Mouse (Mus musculus) kidney, adult 11 months (tissue): Measurements from ENCODE around the gene Cyp2c40.
"Not testable (repeated sequence)": the region's sequence is repeated elsewhere in the genome, so short reads cannot be mapped to it uniquely, and the experiment has no call there.

Source experiments
- DNase-seq: peaks from one replicate; pipeline ENCODE4 v3.0.0; 2022

Gene Cyp2c40

DNA sequence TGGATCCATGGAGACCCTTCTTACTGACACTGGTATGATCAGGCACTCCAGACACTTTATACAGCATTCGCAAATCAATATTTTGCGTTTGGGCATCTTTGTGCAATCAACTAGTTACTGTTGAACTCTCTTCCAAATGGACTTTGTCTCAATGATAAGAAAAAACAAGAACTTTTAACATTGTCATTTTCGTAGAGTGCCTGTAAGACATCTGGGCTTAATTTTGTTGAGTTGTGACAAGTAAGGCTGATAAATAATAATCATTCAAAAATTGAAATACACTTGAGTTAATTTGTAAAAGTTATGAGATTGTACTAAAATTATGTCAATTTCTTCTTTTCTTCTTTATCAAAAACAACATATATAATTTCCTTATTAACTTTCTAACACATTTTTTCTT is at the start of gene Cyp2c40:
Gene Cyp2c40, minus strand, starts transcription at position 101 of the 400 bp plus-strand sequence.
- DNase-seq = not testable (repeated sequence)

DNA sequence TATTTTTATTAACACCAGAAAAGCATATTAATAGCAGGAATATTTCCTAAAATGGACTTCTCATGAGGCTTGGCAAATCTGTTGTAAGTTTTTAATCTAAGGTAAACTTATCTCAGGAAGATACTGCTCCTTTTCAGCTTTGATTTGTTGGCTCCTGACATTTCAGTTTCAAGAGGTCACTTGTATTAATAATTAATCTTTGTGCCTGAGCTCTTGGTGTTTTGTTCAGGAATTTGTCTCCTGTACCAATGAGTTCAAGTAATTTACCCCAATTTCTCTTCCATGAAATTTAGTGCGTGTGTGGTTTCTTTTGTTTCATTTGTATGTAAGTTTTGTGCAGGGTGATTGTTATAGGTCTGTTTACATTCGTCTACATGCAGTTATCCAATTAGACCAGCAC is 8.3 kb upstream of the Cyp2c40 start:
- not testable (repeated sequence) for DNase-seq

DNA sequence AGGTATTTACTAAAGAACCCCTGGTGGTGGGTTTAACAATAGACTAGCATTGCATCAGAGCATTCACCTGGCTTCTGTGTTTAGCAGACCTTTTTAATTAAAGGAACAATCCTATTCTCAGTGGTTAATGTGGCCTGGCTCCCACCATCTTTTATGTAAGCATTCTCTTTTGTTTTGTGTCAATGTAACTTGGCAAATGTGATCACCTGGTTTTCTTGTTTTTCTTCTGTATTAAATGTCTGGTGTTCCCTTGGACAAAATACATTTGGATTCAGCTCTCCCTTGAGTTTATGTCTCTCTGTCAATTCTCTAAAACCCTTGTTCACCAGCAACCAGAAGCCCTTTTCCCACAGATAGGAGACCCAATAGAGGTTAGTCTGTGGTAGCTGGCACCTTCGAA is 3.8 kb upstream of the Cyp2c40 start:
- not testable (repeated sequence) for DNase-seq

DNA sequence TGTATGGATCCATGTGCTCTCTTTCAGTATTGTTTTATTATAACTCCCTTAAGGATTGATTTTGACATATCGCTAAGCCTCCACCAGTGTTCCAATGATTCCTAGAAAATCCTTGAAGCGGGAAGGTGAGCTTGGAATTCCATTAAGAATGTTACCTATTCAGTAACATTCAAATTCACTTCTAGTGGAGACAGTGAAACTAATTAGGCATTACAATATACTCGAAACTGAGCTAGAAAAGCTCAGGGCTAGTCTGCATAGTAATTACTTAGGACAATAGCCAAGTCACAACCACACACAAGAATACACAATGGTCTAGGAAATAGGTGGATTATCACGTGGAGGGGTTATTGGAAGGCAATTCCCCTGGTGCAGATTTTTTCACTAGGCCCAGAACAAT is 3.4 kb upstream of the Cyp2c40 start:
- DNase-seq = not testable (repeated sequence)

DNA sequence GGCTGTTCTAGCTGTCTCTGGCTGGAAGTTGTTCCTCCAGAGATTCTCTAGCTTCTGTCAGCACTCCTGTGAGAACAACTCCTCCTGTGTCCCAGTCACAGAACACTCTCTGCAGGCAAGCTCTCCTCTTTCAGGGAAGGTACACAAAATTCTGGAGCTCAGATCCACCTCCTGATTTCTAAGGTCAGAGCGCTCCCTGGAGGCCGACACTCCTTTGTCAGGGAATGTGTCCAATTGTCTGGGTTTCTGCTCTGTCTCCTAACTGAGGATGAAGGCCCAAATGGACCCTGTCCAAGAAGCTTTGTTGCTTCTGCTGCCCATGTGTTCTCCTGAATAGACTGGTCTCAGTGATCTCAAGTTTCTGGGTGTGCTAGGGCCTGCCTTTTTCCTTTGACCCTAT is 27.2 kb downstream of the Cyp2c40 start:
- peak; percentile 7 for DNase-seq

DNA sequence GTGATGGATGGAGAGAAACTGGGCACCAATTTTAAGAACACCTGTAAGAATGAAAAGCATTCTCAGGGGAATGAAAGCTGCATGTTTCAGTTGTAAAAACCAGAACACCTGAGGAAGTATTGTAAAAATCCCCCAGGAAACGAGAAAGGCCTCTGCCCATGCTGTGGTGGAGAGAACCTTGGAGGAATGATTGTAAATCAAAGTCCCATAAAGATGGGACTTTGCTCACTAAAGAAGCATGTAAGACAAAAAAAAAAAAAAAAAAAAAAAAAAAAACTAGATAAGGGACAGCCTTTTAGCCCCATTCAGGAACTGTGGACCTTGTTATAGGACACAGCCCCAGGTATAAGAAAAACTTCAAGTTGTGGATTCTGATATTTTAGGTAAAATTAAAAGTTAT is 67.3 kb downstream of the Cyp2c40 start:
- DNase-seq = no peak

DNA sequence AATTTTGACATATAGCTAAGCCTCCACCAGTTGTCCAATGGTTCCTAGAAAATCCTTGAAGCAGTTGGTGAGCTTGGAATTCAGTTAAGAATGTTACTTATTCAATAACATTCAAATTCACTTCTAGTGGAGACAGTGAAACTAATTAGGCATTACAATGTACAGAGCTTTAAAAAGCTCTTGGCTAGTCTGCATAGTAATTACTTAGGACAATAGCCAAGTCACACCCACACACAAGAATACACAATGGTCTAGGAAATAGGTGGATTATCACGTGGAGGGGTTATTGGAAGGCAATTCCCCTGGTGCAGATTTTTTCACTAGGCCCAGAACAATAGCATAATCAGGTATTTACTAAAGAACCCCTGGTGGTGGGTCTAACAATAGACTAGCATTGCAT is 68.3 kb downstream of the Cyp2c40 start:
- DNase-seq = not testable (repeated sequence)

DNA sequence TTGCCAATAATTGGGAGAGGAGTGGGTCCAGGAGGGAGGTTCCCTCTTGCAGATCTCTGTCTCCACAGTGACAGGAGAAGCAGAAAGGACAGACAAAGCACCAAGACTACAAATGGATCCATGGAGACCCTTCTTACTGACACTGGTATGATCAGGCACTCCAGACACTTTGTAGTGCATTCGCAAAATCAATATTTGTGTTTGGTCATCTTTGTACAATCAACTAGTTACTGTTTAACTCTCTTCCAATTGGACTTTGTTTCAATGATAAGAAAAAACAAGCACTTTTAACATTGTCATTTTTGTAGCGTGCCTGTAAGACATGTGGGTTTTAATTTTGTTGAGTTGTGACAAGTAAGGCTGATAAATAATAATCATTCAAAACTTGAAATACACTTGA is 71.7 kb downstream of the Cyp2c40 start, which contains the start of gene Cyp2c68:
Gene Cyp2c68, minus strand, starts transcription at position 135 of the 400 bp plus-strand sequence.
- no peak for DNase-seq
